ENCODE assay signal across 8 mouse cellular contexts in genomic region chrX:21293666-21294065, GRCm38 (mm10).
DNase-seq lines count a peak whose midpoint lies in the region; ATAC-seq lines count a peak whose summit lies in the region.
"Had no signal": no experiment of that assay in that cellular context is flagged by ENCODE, and none has a peak within 500 bp of the region (broad histone marks: within the 10 kb centered on the region; RNA-seq: fewer than 3 reads in every experiment).

No protein-coding gene starts in this region.

- H3K9ac ChIP-seq in kidney, embryonic 16.5 days (replicated peaks; ENCODE audit: low read length), result no peak overlapping the region
- no peak overlapping the region for H3K9ac ChIP-seq in liver, embryonic 13.5 days
- H3K9ac ChIP-seq: liver, embryonic 15.5 days had no signal

- WGBS in kidney, embryonic 16.5 days, result 19% methylated on average over 5 of the region's 5 CpGs
- whole genome bisulfite sequencing in liver, embryonic 13.5 days (ENCODE audit: insufficient replicate concordance), result 11% methylated on average over 5 of the region's 5 CpGs

- H3K9me3 ChIP-seq in kidney, embryonic 16.5 days (ENCODE audit: low read length), result no peaks in the 10 kb centered on the region
- no peaks in the 10 kb centered on the region for H3K9me3 ChIP-seq in liver, embryonic 13.5 days (replicated peaks)
- H3K9me3 ChIP-seq: liver, embryonic 15.5 days had no signal

- no peak for ATAC-seq in kidney, embryonic 16.5 days (ENCODE audit: low FRiP score, low TSS enrichment)
- no peak for ATAC-seq in liver, embryonic 13.5 days (ENCODE audit: low read depth)

- no peak overlapping the region for H3K27ac ChIP-seq in kidney, embryonic 16.5 days (ENCODE audit: low read length)
- H3K27ac ChIP-seq in liver, embryonic 13.5 days, result no peak overlapping the region
- H3K27ac ChIP-seq: liver, embryonic 15.5 days had no signal

- no peak overlapping the region for H3K4me2 ChIP-seq in kidney, embryonic 16.5 days (replicated peaks; ENCODE audit: low read depth, low read length)
- H3K4me2 ChIP-seq in liver, embryonic 13.5 days, result no peak overlapping the region
- H3K4me2 ChIP-seq: liver, embryonic 15.5 days had no signal

- H3K4me3 ChIP-seq in kidney, embryonic 16.5 days (ENCODE audit: low read length), result no peak overlapping the region
- H3K4me3 ChIP-seq in liver, embryonic 13.5 days (replicated peaks), result no peak overlapping the region
- H3K4me3 ChIP-seq: liver, embryonic 15.5 days had no signal

- H3K36me3 ChIP-seq in kidney, embryonic 16.5 days (ENCODE audit: insufficient read depth, low read length), result no peaks in the 10 kb centered on the region
- no peaks in the 10 kb centered on the region for H3K36me3 ChIP-seq in liver, embryonic 13.5 days
- H3K36me3 ChIP-seq: liver, embryonic 15.5 days had no signal

- DNase-seq in kidney, adult 9 months, result peak; percentile 51
- peak; percentile 60 for DNase-seq in ES-CJ7 (ENCODE audit: low read depth, low spot score)
- DNase-seq in R1 (ENCODE audit: low read depth, low spot score), result peak; percentile 49
- peak; percentile 42 for DNase-seq in embryo, embryonic 10 days (ENCODE audit: low spot score)
- DNase-seq in liver, embryonic 13.5 days, result peak; percentile 3
- DNase-seq in thymus, postnatal 14 days, result peak; percentile 29

- no peaks in the 10 kb centered on the region for H3K27me3 ChIP-seq in kidney, embryonic 16.5 days (ENCODE audit: insufficient read depth, low read length)
- no peaks in the 10 kb centered on the region for H3K27me3 ChIP-seq in liver, embryonic 13.5 days
- H3K27me3 ChIP-seq: liver, embryonic 15.5 days had no signal

- no peaks in the 10 kb centered on the region for H3K4me1 ChIP-seq in kidney, embryonic 16.5 days (ENCODE audit: insufficient read depth, low read length)
- no peaks in the 10 kb centered on the region for H3K4me1 ChIP-seq in liver, embryonic 13.5 days (replicated peaks)
- H3K4me1 ChIP-seq: liver, embryonic 15.5 days had no signal

Comparison
In these comparisons a context has a peak if more than half of its experiments do, and no peak if none do; other contexts are left out.
1. DNase-seq: peak in every context shown above with its lines; median percentile 60 in ES-CJ7; 51 in kidney, adult 9 months; 49 in R1; 42 in embryo, embryonic 10 days; 29 in thymus, postnatal 14 days; 3 in liver, embryonic 13.5 days.